Mouse (Mus musculus): Measurements from ENCODE around the gene Csn1s2b. TPM values are rescaled to one million over a fixed set of nuclear protein-coding genes. Genes with fewer than 3 reads are reported as not detected.
"Not testable (repeated sequence)": the region's sequence is repeated elsewhere in the genome, so short reads cannot be mapped to it uniquely, and the experiment has no call there.

The Csn1s2b gene
- not detected in 2 replicates for polyA plus RNA-seq (2015; fragmentation: Nextera tagmentation; extraction: Ambion mirVana)

DNA sequence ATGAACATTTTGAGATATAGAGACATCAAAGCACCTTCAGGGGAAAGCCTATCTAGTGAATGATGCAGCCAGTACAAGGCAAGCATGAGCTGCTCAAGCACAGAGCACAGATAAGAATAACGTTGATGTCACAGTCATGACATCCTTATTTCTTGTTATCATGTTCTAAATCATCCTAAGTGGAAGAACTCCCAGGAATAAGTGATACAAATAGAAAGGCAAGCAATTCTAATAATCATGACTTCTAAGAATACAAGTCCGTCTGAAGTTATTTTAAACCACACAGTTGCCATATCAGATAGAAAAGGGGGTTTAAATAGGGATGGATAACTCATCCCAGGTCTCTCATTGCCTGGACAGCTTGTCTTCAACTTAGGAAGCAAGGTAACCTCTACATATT lies at the start of gene Csn1s2b:
Csn1s2b (plus strand) TSS at position 301 of the 400 bp plus-strand sequence.
- ATAC-seq = no peak
- Histone ChIP-seq H3K27ac (no peak within 1 kb of the TSS), H3K4me1 (no peaks in the 10 kb centered on the region), H3K27me3 (no peaks in the 10 kb centered on the region), H3K4me2 (no peak within 1 kb of the TSS), H3K9me3 (replicated peaks) (no peaks in the 10 kb centered on the region), H3K9ac (no peak within 1 kb of the TSS), H3K4me3 (no peak within 1 kb of the TSS), H3K36me3 (ENCODE audit: poor library complexity, severe bottlenecking) (no peaks in the 10 kb centered on the region)
- WGBS = 74% methylated on average over 2 of the region's 2 CpGs

DNA sequence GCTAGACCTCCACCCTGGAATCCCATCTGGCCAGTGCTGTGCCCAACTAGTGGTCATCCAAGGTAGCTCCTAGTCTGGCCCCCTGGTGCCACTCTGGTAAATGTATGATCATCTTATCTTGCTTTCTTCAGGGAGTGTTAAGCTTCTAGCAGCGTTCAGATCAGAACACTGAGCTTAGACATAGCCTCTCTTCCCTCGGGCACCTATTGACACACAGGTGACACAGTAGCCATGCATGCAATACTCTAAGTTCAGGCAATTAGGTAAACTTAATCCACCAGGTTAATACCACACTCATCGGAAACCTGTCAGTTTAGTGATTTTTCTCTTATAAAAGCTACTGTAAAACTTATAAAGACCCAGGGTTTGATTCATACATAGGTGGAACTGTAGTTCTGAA lies 43.3 kb upstream of the Csn1s2b start:
- Histone ChIP-seq H3K27me3 (no peaks in the 10 kb centered on the region), H3K27ac (no peak overlapping the region), H3K4me1 (no peaks in the 10 kb centered on the region), H3K9me3 (replicated peaks) (no peaks in the 10 kb centered on the region), H3K4me3 (no peak overlapping the region), H3K9ac (no peak overlapping the region), H3K4me2 (no peak overlapping the region), H3K36me3 (ENCODE audit: poor library complexity, severe bottlenecking) (no peaks in the 10 kb centered on the region)
- WGBS = 92% methylated on average over 3 of the region's 3 CpGs
- no peak for ATAC-seq

DNA sequence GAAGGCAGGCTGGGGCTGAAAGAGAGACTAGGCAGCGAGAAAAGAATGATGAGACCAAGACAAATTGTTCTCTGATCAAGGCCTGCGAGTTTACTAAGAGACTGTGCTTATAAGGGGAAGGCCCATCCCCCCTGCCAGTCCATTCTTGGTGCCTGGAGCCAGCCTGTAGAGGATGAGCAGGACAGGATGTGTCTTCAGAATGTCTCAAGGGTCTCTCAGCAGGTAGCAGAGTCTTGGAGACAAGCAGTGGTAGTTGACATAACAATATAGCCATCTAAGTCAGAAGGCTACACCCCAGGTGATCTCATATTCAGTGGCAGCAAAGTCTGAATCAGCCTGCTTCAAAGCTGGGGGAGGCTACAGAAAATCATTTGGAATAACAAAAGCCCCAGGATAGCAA lies 35.7 kb upstream of the Csn1s2b start:
- not testable (repeated sequence) for H3K9ac ChIP-seq; H3K4me1 ChIP-seq; H3K9me3 ChIP-seq (replicated peaks); ATAC-seq; H3K4me2 ChIP-seq; H3K27me3 ChIP-seq; H3K4me3 ChIP-seq; H3K36me3 ChIP-seq (ENCODE audit: poor library complexity, severe bottlenecking); H3K27ac ChIP-seq
- WGBS = 58% methylated on average over 2 of the region's 2 CpGs

DNA sequence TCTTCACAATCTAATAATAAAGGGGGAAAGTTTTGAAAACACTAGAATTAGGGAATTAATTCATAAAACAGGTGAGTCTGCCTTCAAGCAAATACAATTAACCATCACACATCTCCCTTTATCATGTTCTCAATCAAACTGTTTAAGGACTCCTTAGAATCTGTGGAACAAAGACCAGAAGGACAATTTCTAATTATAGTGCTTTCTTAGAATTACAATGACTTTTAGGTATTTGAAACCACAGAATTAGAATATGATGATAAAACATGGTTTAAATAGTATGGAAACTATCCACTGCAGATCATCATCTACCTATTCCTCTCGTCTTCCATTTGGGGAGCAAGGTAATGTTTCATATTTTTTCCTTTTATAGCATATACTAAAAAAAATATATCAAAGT lies 33.6 kb upstream of the Csn1s2b start, which contains the start of gene Csn1s2a:
Csn1s2a (plus strand) TSS at position 301 of the 400 bp plus-strand sequence.
- no peaks in the 10 kb centered on the region for H3K4me1 ChIP-seq
- H3K9ac ChIP-seq = no peak within 1 kb of the TSS
- no peak for ATAC-seq
- H3K4me3 ChIP-seq = no peak within 1 kb of the TSS
- H3K27me3 ChIP-seq = no peaks in the 10 kb centered on the region
- no peaks in the 10 kb centered on the region for H3K9me3 ChIP-seq (replicated peaks)
- no peak within 1 kb of the TSS for H3K27ac ChIP-seq
- H3K4me2 ChIP-seq = no peak within 1 kb of the TSS
- WGBS = 82% methylated on average over 1 of the region's 1 CpGs
- no peaks in the 10 kb centered on the region for H3K36me3 ChIP-seq (ENCODE audit: poor library complexity, severe bottlenecking)

DNA sequence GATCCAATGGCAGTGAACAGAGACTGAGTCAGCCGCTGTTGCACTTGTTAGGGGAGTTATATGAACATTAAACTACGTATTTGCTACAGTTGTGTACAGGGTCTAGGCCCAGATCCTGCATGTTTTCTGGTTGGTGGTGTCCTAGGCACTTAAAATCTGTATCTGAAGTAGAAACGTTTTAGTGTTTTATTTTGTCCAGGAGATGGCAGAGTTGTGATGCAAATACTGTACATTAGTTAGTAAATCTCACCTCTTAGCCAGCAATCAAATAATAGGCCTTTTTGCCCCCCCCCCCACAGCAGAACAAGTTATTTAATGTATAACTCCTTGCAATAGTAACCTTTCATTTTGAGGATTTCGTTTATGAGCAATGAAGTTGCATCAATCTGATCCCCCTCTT lies 25.2 kb upstream of the Csn1s2b start:
- no peaks in the 10 kb centered on the region for H3K4me1 ChIP-seq
- H3K27me3 ChIP-seq = no peaks in the 10 kb centered on the region
- H3K9ac ChIP-seq = no peak overlapping the region
- no peak overlapping the region for H3K27ac ChIP-seq
- H3K9me3 ChIP-seq (replicated peaks) = no peaks in the 10 kb centered on the region
- no peaks in the 10 kb centered on the region for H3K36me3 ChIP-seq (ENCODE audit: poor library complexity, severe bottlenecking)
- H3K4me2 ChIP-seq = no peak overlapping the region
- no peak overlapping the region for H3K4me3 ChIP-seq
- ATAC-seq = no peak
- WGBS = 64% methylated on average over 4 of the region's 4 CpGs

DNA sequence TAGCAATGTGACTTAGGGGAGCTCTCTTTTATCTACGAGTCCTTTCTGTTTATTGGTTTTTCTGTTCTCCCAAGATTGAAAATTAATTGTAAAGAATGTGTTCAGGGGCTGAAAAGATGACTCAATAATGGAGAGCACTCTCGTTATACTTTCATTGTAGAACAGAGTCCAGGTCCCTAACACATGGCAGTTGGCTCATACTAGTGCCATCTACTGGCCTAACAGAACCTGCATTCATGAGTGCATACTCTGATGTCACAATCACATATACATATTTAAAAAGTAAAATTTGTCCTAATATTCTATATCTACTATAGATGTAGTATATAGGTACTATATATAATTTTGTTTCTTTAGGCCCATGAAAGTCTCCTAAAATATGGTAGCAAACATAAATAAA lies 1.4 kb downstream of the Csn1s2b start:
- Histone ChIP-seq H3K4me2 (no peak overlapping the region), H3K4me3 (no peak overlapping the region), H3K27ac (no peak overlapping the region), H3K36me3 (ENCODE audit: poor library complexity, severe bottlenecking) (no peaks in the 10 kb centered on the region), H3K9ac (no peak overlapping the region), H3K4me1 (no peaks in the 10 kb centered on the region), H3K9me3 (replicated peaks) (no peaks in the 10 kb centered on the region), H3K27me3 (no peaks in the 10 kb centered on the region)
- WGBS = 48% methylated on average over 2 of the region's 2 CpGs
- no peak for ATAC-seq

DNA sequence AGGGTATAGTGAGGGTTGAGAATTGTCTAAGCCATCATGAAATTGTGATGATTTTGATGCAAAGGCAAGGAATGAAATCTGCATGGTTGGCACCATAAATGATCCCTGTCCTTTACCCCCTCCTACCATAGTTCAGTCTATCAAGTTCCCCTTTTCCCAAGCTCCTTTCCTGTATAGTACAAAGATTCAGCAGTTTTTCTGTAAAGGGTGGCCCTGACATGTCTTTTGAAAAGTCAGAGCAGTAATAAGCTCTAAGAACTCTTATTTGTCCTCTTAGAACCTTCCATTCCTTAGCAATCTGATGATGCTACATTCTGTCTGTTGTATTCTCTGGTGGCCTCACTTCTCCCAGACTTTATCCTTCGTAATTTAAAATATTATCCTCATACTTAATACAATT lies 17.5 kb downstream of the Csn1s2b start, which contains the start of gene Prr27:
Prr27 (plus strand) TSS at position 301 of the 400 bp plus-strand sequence.
- no peak for ATAC-seq
- WGBS = 69% methylated on average over 1 of the region's 1 CpGs

DNA sequence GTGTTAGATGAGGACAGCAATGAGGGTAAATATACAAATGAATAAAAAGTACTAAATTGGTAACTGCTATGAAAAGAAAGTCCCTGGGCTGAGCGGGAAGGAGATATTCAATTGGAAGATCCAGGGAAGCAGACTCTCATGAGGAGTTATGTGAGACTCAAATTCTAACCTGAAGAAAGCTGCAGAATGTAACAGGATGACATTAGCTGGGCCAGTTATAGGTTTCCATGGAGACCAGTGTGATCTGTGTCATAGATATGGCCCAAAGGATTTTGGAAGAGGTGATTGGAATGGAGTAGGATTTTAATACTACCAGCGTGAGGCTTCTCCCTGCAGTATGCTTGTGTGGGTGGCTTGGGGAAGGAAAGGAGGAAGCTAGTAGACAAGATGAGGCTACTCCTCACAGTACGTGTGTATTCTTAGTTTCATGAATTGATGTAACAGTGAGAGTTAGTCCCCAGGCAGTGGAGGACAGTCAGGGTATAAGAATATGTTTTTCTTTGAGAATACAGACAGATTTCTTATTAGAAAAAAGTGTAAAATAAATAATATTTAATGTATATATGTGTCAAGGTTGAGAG lies 47.3 kb downstream of the Csn1s2b start:
- 84% methylated on average over 3 of the region's 3 CpGs for WGBS
- Histone ChIP-seq H3K27ac (no peak overlapping the region), H3K36me3 (ENCODE audit: poor library complexity, severe bottlenecking) (no peaks in the 10 kb centered on the region), H3K27me3 (no peaks in the 10 kb centered on the region), H3K4me2 (no peak overlapping the region), H3K4me1 (no peaks in the 10 kb centered on the region), H3K9me3 (replicated peaks) (no peaks in the 10 kb centered on the region), H3K4me3 (no peak overlapping the region), H3K9ac (no peak overlapping the region)
- no peak for ATAC-seq

More for the DNA sequence above, 17.5 kb downstream of the Csn1s2b start, which contains the start of gene Prr27:
- no peaks in the 10 kb centered on the region for H3K36me3 ChIP-seq (ENCODE audit: poor library complexity, severe bottlenecking)
- no peaks in the 10 kb centered on the region for H3K4me1 ChIP-seq
- H3K27me3 ChIP-seq = no peaks in the 10 kb centered on the region
- no peak within 1 kb of the TSS for H3K27ac ChIP-seq
- H3K9ac ChIP-seq = no peak within 1 kb of the TSS
- H3K4me3 ChIP-seq = no peak within 1 kb of the TSS
- no peak within 1 kb of the TSS for H3K4me2 ChIP-seq
- H3K9me3 ChIP-seq (replicated peaks) = no peaks in the 10 kb centered on the region

DNA sequence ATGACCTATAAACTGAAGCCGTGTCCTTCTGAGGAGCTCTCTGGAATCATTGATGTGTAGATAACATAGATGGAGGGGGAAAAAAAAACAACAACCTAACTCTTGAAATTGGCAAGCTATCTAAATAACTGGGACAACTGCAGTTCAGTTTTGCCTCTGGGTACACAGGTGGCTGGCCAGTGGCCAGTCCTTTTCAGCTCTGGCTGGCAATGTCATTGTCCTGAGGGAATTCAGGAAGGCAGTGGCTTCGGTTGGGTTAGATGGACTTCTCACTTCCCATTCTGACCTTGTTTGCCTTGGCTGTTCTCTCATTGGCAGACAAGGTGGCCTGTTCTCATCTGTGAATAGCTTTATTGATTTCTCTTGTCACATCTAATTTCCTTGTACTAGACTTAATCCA lies 62.2 kb downstream of the Csn1s2b start:
- 75% methylated on average over 2 of the region's 2 CpGs for WGBS
- H3K9me3 ChIP-seq (replicated peaks) = no peaks in the 10 kb centered on the region
- no peak overlapping the region for H3K4me3 ChIP-seq
- no peaks in the 10 kb centered on the region for H3K4me1 ChIP-seq
- no peaks in the 10 kb centered on the region for H3K27me3 ChIP-seq
- H3K36me3 ChIP-seq (ENCODE audit: poor library complexity, severe bottlenecking) = no peaks in the 10 kb centered on the region
- H3K9ac ChIP-seq = no peak overlapping the region
- no peak overlapping the region for H3K4me2 ChIP-seq
- no peak overlapping the region for H3K27ac ChIP-seq
- ATAC-seq = no peak

DNA sequence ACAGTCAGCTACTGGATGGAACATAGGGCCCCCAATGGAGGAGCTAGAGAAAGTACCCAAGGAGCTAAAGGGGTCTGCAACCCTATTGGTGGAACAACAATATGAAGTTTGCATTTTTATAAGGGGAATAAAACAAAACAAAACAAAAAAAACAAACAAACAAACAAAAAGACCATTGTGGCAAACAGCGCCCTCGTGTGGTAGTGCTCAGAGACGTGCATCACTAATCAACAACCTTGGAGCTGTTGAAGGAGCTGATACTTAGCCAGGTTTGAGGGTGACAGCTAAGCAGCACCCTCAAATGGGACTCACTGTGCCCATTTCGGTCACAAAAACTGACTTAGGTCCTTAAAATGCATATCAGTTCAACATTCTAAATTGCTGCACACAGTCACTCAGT lies 63.5 kb downstream of the Csn1s2b start:
- no peaks in the 10 kb centered on the region for H3K36me3 ChIP-seq (ENCODE audit: poor library complexity, severe bottlenecking)
- H3K9ac ChIP-seq = no peak overlapping the region
- H3K9me3 ChIP-seq (replicated peaks) = no peaks in the 10 kb centered on the region
- ATAC-seq = no peak
- no peaks in the 10 kb centered on the region for H3K4me1 ChIP-seq
- no peak overlapping the region for H3K4me3 ChIP-seq
- 40% methylated on average over 4 of the region's 4 CpGs for WGBS
- no peak overlapping the region for H3K27ac ChIP-seq
- H3K4me2 ChIP-seq = no peak overlapping the region
- H3K27me3 ChIP-seq = no peaks in the 10 kb centered on the region

Other genes starting within 250 kb of the Csn1s2b start
- gene Sult1d1, start 239.1 kb upstream of the Csn1s2b start, polyA plus RNA-seq (2015; fragmentation: Nextera tagmentation; extraction: Ambion mirVana) = not detected in 2 replicates
- gene Sult1e1, start 216.5 kb upstream of the Csn1s2b start, polyA plus RNA-seq (2015; fragmentation: Nextera tagmentation; extraction: Ambion mirVana) = not detected in 2 replicates
- not detected in 2 replicates for gene Csn1s1, start 141.9 kb upstream of the Csn1s2b start, polyA plus RNA-seq (2015; fragmentation: Nextera tagmentation; extraction: Ambion mirVana)
- not detected in 2 replicates for gene Csn2, start 108.5 kb upstream of the Csn1s2b start, polyA plus RNA-seq (2015; fragmentation: Nextera tagmentation; extraction: Ambion mirVana)
- gene Csn1s2a, start 33.5 kb upstream of the Csn1s2b start, polyA plus RNA-seq (2015; fragmentation: Nextera tagmentation; extraction: Ambion mirVana) = not detected in 2 replicates
- not detected in 2 replicates for gene Prr27, start 17.6 kb downstream of the Csn1s2b start, polyA plus RNA-seq (2015; fragmentation: Nextera tagmentation; extraction: Ambion mirVana)
- not detected in 2 replicates for gene Odam, start 76.9 kb downstream of the Csn1s2b start, polyA plus RNA-seq (2015; fragmentation: Nextera tagmentation; extraction: Ambion mirVana)
- not detected in 2 replicates for gene Csn3, start 117.5 kb downstream of the Csn1s2b start, polyA plus RNA-seq (2015; fragmentation: Nextera tagmentation; extraction: Ambion mirVana)
- gene 2310003L06Rik, start 161.4 kb downstream of the Csn1s2b start, polyA plus RNA-seq (2015; fragmentation: Nextera tagmentation; extraction: Ambion mirVana) = not detected in 2 replicates
- gene Gm28434, start 161.4 kb downstream of the Csn1s2b start, polyA plus RNA-seq (2015; fragmentation: Nextera tagmentation; extraction: Ambion mirVana) = not detected in 2 replicates
- gene Cabs1, start 171.4 kb downstream of the Csn1s2b start, polyA plus RNA-seq (2015; fragmentation: Nextera tagmentation; extraction: Ambion mirVana) = not detected in 2 replicates
- gene Smr3a, start 194.5 kb downstream of the Csn1s2b start, polyA plus RNA-seq (2015; fragmentation: Nextera tagmentation; extraction: Ambion mirVana) = not detected in 2 replicates